Comparison of ENCODE assay signal across 18 mouse cellular contexts in the genomic region with DNA sequence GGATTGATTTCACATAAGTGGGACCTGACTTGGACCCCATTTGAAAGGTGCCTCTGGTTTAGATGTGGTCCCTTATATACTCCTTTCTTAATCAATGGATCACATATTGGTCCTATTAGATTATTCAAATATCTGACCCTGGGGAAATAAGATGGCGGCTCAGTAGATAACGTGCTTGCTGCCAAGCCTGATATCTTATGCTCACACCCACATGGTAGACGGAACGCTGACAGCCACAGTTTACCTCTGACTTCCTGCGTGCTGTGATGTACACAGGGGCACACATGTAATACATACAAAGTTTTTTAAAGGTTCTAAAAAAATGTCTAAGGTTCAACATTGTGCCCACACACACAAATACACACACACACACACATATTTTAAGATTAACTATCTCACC.
"Had no signal": no experiment of that assay in that cellular context is flagged by ENCODE, and none has a peak within 500 bp of the region (broad histone marks: within the 10 kb centered on the region; RNA-seq: fewer than 3 reads in every experiment).

No protein-coding gene starts in this region.

- H3K27me3 ChIP-seq: megakaryocyte, embryonic 14.5 days; midbrain, embryonic 12.5 days had no signal

- H3K4me2 ChIP-seq: lung, embryonic 14.5 days; midbrain, embryonic 12.5 days had no signal

- H3K9me3 ChIP-seq: limb, embryonic 10.5 days; megakaryocyte, embryonic 14.5 days; midbrain, embryonic 12.5 days had no signal

- DNase-seq: kidney, adult 11 months; kidney, adult 9 months; kidney, postnatal 36 days; lung, embryonic 14.5 days; lung, postnatal 10 days; lung, postnatal 4 days; right cerebral cortex, postnatal 14 days; thymus, adult 18-20 months; thymus, postnatal 25 days had no signal

- ATAC-seq: hindbrain, embryonic 16.5 days; inflammation-experienced regulatory T-cells, adult 6 months had no signal

- H3K4me3 ChIP-seq: layer of hippocampus, adult 2 months; left cerebral cortex, adult 2 months; limb, embryonic 10.5 days; midbrain, embryonic 12.5 days had no signal

- H3K27ac ChIP-seq: kidney, postnatal 0 days; layer of hippocampus, adult 2 months; left cerebral cortex, adult 2 months; limb, embryonic 10.5 days; midbrain, embryonic 12.5 days; stomach, postnatal 0 days had no signal

- H3K9ac ChIP-seq: lung, embryonic 14.5 days; midbrain, embryonic 12.5 days had no signal

- H3K4me1 ChIP-seq: limb, embryonic 10.5 days had no signal
